Mouse (Mus musculus) stomach, postnatal 0 days (tissue): Measurements from ENCODE around the gene Cc2d1b.

Experiments used
- CTCF ChIP-seq: IDR thresholded peaks from 2 replicates; pipeline ENCODE4 v1.5.1; 2016; ENCODE audit warnings: antibody characterized with exemption, low read depth, mild to moderate bottlenecking, moderate library complexity
- EP300 ChIP-seq: optimal IDR thresholded peaks from 2 replicates; pipeline ENCODE3; 2016; ENCODE audit warnings: antibody characterized with exemption

DNA sequence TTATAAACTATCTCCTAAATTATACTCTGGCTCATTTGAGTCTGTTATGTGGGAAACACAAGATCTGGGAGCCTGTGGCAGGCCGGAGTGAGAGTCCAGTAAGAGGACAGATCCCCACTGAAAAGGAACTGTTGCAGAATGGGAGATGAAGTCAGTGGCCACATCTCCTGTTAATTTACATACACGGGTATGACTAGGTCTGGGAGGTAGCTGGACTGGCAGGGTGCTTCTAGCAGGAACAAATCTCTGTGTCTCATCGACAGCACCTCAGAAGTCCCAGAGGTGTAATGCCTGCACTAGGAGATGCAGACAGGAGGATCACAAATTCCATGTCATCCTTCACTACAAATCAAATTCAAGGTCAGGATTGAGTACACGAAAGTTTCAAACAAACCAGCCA, 1.2 kb upstream of the Cc2d1b start:
- TF ChIP-seq CTCF = no peak
- TF ChIP-seq EP300 = no peak
